Mouse (Mus musculus): ENCODE measurements around the gene Dok5.

Dok5 gene

GRCm38 (mm10) chr2:170731632-170732561 is at the start of gene Dok5:
Dok5 (plus strand) TSS chr2:170731807.
- DNase-seq (ENCODE audit: low spot score in 2 of 2) = peak; percentile 45 to 71

GRCm38 (mm10) chr2:170683385-170683784 is 48.2 kb upstream of the Dok5 start:
- no peak for DNase-seq (ENCODE audit: low spot score in 2 of 2)

GRCm38 (mm10) chr2:170695071-170695936 is 36.3 kb upstream of the Dok5 start:
- DNase-seq (ENCODE audit: low spot score in 2 of 2) = no peak

GRCm38 (mm10) chr2:170695937-170696510 is 35.6 kb upstream of the Dok5 start:
- DNase-seq (ENCODE audit: low spot score in 2 of 2) = no peak

- DNase-seq (ENCODE audit: low spot score in 2 of 2) = no peak
Measured at GRCm38 (mm10) chr2:170700471-170700870, 31.1 kb upstream of the Dok5 start.

GRCm38 (mm10) chr2:170706488-170706887 is 25.1 kb upstream of the Dok5 start:
- no peak for DNase-seq (ENCODE audit: low spot score in 2 of 2)

- no peak for DNase-seq (ENCODE audit: low spot score in 2 of 2)
Measured at GRCm38 (mm10) chr2:170707672-170708071, 23.9 kb upstream of the Dok5 start.

- no peak for DNase-seq (ENCODE audit: low spot score in 2 of 2)
Measured at GRCm38 (mm10) chr2:170708901-170709300, 22.7 kb upstream of the Dok5 start.

GRCm38 (mm10) chr2:170712658-170713285 is 18.8 kb upstream of the Dok5 start:
- DNase-seq (ENCODE audit: low spot score in 2 of 2) = no peak

- no peak for DNase-seq (ENCODE audit: low spot score in 2 of 2)
Measured at GRCm38 (mm10) chr2:170720386-170720785, 11.2 kb upstream of the Dok5 start.

GRCm38 (mm10) chr2:170724136-170724535 is 7.5 kb upstream of the Dok5 start:
- no peak for DNase-seq (ENCODE audit: low spot score in 2 of 2)

GRCm38 (mm10) chr2:170724716-170725115 is 6.9 kb upstream of the Dok5 start:
- DNase-seq (ENCODE audit: low spot score in 2 of 2) = no peak

- DNase-seq (ENCODE audit: low spot score in 2 of 2) = no peak
Measured at GRCm38 (mm10) chr2:170725796-170726195, 5.8 kb upstream of the Dok5 start.

GRCm38 (mm10) chr2:170726996-170727710 is 4.5 kb upstream of the Dok5 start:
- DNase-seq (ENCODE audit: low spot score in 2 of 2) = no peak

- no peak for DNase-seq (ENCODE audit: low spot score in 2 of 2)
Measured at GRCm38 (mm10) chr2:170728864-170729263, 2.7 kb upstream of the Dok5 start.

GRCm38 (mm10) chr2:170729661-170730060 is 1.9 kb upstream of the Dok5 start:
- no peak for DNase-seq (ENCODE audit: low spot score in 2 of 2)

GRCm38 (mm10) chr2:170730136-170730535 is 1.5 kb upstream of the Dok5 start:
- no peak for DNase-seq (ENCODE audit: low spot score in 2 of 2)

GRCm38 (mm10) chr2:170730781-170731180 is 826 bp upstream of the Dok5 start:
- DNase-seq (ENCODE audit: low spot score in 2 of 2) = no peak

GRCm38 (mm10) chr2:170731205-170731604 is 402 bp upstream of the Dok5 start:
- peak in 1 of 2 experiments; percentile 21 for DNase-seq (ENCODE audit: low spot score in 2 of 2)

GRCm38 (mm10) chr2:170733671-170734070 is 2.1 kb downstream of the Dok5 start:
- DNase-seq (ENCODE audit: low spot score in 2 of 2) = no peak

- no peak for DNase-seq (ENCODE audit: low spot score in 2 of 2)
Measured at GRCm38 (mm10) chr2:170734446-170734845, 2.8 kb downstream of the Dok5 start.
